Mouse (Mus musculus) CH12.LX (cell line): ENCODE results near the gene Ghrl. TPM values are rescaled to one million over a fixed set of nuclear protein-coding genes. Genes with fewer than 3 reads are reported as not detected.

ENCODE experiments used
- DNase-seq: peaks from one replicate; pipeline ENCODE4 v3.0.0-alpha.2; 2013; ENCODE audit errors: extremely low read depth
- H3K27ac ChIP-seq: 2 replicates; pipeline ENCODE4 v1.5.1; 2012; ENCODE audit warnings: low read depth, mild to moderate bottlenecking, control low read depth, moderate library complexity; ENCODE audit not compliant: insufficient read depth
- H3K27me3 ChIP-seq: replicated peaks from 2 replicates; pipeline ENCODE3; 2012; ENCODE audit warnings: inconsistent platforms
- H3K36me3 ChIP-seq, 2 experiments: replicated peaks in 1 of 2; 2 replicates each; pipeline versions ENCODE3 to v1.6.1; 2012; ENCODE audit warnings: inconsistent platforms in 1 of 2, low read length in 1 of 2, mild to moderate bottlenecking in 1 of 2, mixed read lengths in 1 of 2, moderate library complexity in 1 of 2; ENCODE audit not compliant: control insufficient read depth in 1 of 2, insufficient read depth in 1 of 2
- H3K4me1 ChIP-seq, 2 experiments: 2 replicates each; pipeline ENCODE4 v1.6.1; 2012; ENCODE audit warnings: inconsistent platforms in 1 of 2, moderate library complexity in 1 of 2; ENCODE audit not compliant: insufficient read depth in 2 of 2, control insufficient read depth in 1 of 2
- H3K4me2 ChIP-seq: 2 replicates; pipeline ENCODE4 v1.6.1; 2012; ENCODE audit warnings: low read depth, mild to moderate bottlenecking, control low read depth; ENCODE audit not compliant: poor library complexity, insufficient read depth, severe bottlenecking
- H3K4me3 ChIP-seq, 3 experiments: fragments of 150-350 bp in 1 of 3; sonication (generic) in 1 of 3; replicated peaks in 1 of 3; 2 replicates each; pipeline versions ENCODE3 to v1.5.1; 2011 to 2012; ENCODE audit warnings: low read depth in 2 of 3, low read length in 2 of 3, mild to moderate bottlenecking in 2 of 3, moderate library complexity in 2 of 3, control low read depth in 1 of 3, improper control_type of control experiment in 1 of 3, inconsistent platforms in 1 of 3, mixed read lengths in 1 of 3; ENCODE audit not compliant: poor library complexity in 1 of 3
- H3K79me2 ChIP-seq: replicated peaks from 2 replicates; pipeline ENCODE4 v1.6.1; 2012; ENCODE audit warnings: mild to moderate bottlenecking, moderate library complexity; ENCODE audit not compliant: control insufficient read depth, poor library complexity, insufficient read depth, severe bottlenecking; ENCODE audit errors: extremely low read depth
- H3K9ac ChIP-seq: 2 replicates; pipeline ENCODE4 v1.6.1; 2012; ENCODE audit warnings: low read depth, mild to moderate bottlenecking, control low read depth, moderate library complexity; ENCODE audit not compliant: insufficient read depth
- H3K9me3 ChIP-seq: replicated peaks from 2 replicates; pipeline ENCODE3; 2012; ENCODE audit warnings: low read length, inconsistent platforms, mixed read lengths
- CHD1 ChIP-seq: IDR thresholded peaks from 2 replicates; pipeline ENCODE4 v1.6.1; 2012; ENCODE audit warnings: low read depth, low read length, improper control_type of control experiment, inconsistent platforms
- E2F4 ChIP-seq: IDR thresholded peaks from 2 replicates; pipeline ENCODE4 v1.6.1; 2011; ENCODE audit warnings: low read depth, low read length, improper control_type of control experiment; ENCODE audit not compliant: insufficient replicate concordance
- ELF1 ChIP-seq: IDR thresholded peaks from 2 replicates; pipeline ENCODE4 v1.6.1; 2014; ENCODE audit warnings: low read depth, mild to moderate bottlenecking, inconsistent platforms, low read length, improper control_type of control experiment
- ETS1 ChIP-seq: conservative IDR thresholded peaks from 2 replicates; pipeline ENCODE4 v1.6.1; 2012; ENCODE audit warnings: low read depth, mild to moderate bottlenecking, inconsistent platforms, low read length, improper control_type of control experiment, moderate library complexity
- GABPA ChIP-seq: IDR thresholded peaks from 2 replicates; pipeline ENCODE4 v1.6.1; 2012; ENCODE audit warnings: low read depth, low read length, improper control_type of control experiment, inconsistent platforms; ENCODE audit not compliant: insufficient replicate concordance
- HCFC1 ChIP-seq: IDR thresholded peaks from 2 replicates; pipeline ENCODE4 v1.6.1; 2012; ENCODE audit warnings: low read depth, mild to moderate bottlenecking, inconsistent platforms, low read length, improper control_type of control experiment
- IRF4 ChIP-seq: IDR thresholded peaks from 2 replicates; pipeline ENCODE4 v1.6.1; 2014; ENCODE audit warnings: low read depth, mild to moderate bottlenecking, inconsistent platforms, low read length, improper control_type of control experiment
- JUN ChIP-seq: IDR thresholded peaks from 2 replicates; pipeline ENCODE4 v1.6.1; 2011; ENCODE audit warnings: low read depth, mild to moderate bottlenecking, low read length, improper control_type of control experiment, moderate library complexity; ENCODE audit not compliant: insufficient read depth
- MAFK ChIP-seq: IDR thresholded peaks from 2 replicates; pipeline ENCODE4 v1.6.1; 2011; ENCODE audit warnings: low read length, improper control_type of control experiment; ENCODE audit not compliant: insufficient replicate concordance
- MAZ ChIP-seq: IDR thresholded peaks from 2 replicates; pipeline ENCODE4 v1.6.1; 2012; ENCODE audit warnings: low read depth, mild to moderate bottlenecking, inconsistent platforms, low read length, improper control_type of control experiment, moderate library complexity
- MEF2A ChIP-seq: IDR thresholded peaks from 2 replicates; pipeline ENCODE4 v1.6.1; 2014; ENCODE audit warnings: low read depth, mild to moderate bottlenecking, inconsistent platforms, low read length, improper control_type of control experiment, borderline replicate concordance
- MXI1 ChIP-seq: IDR thresholded peaks from 2 replicates; pipeline ENCODE4 v1.6.1; 2011; ENCODE audit warnings: mild to moderate bottlenecking, low read depth, low read length, improper control_type of control experiment
- MYC ChIP-seq: IDR thresholded peaks from 2 replicates; pipeline ENCODE4 v1.6.1; 2011; ENCODE audit warnings: low read depth, mild to moderate bottlenecking, improper control_type of control experiment, low read length
- NELFE ChIP-seq: IDR thresholded peaks from 2 replicates; pipeline ENCODE4 v1.6.1; 2011; ENCODE audit warnings: low read depth, low read length, improper control_type of control experiment
- NRF1 ChIP-seq: IDR thresholded peaks from 2 replicates; pipeline ENCODE4 v1.6.1; 2014; ENCODE audit warnings: low read depth, mild to moderate bottlenecking, inconsistent platforms, low read length, improper control_type of control experiment, moderate library complexity
- PAX5 ChIP-seq: IDR thresholded peaks from 2 replicates; pipeline ENCODE4 v1.6.1; 2012; ENCODE audit warnings: low read length, inconsistent platforms, mixed read lengths
- POLR2A ChIP-seq: IDR thresholded peaks from 2 replicates; pipeline ENCODE4 v1.6.1; 2011; ENCODE audit warnings: low read depth, mild to moderate bottlenecking, improper control_type of control experiment, low read length
- POLR2AphosphoS2 ChIP-seq: IDR thresholded peaks from 2 replicates; pipeline ENCODE4 v1.6.1; 2011; ENCODE audit warnings: low read depth, low read length, improper control_type of control experiment
- RAD21 ChIP-seq: IDR thresholded peaks from 2 replicates; pipeline ENCODE4 v1.6.1; 2011; ENCODE audit warnings: low read depth, mild to moderate bottlenecking, low read length, improper control_type of control experiment, moderate library complexity
- SIN3A ChIP-seq: IDR thresholded peaks from 2 replicates; pipeline ENCODE4 v1.6.1; 2012; ENCODE audit warnings: low read length, improper control_type of control experiment, inconsistent platforms
- SMC3 ChIP-seq: IDR thresholded peaks from 2 replicates; pipeline ENCODE4 v1.6.1; 2011; ENCODE audit warnings: low read depth, low read length, improper control_type of control experiment
- TBP ChIP-seq: conservative IDR thresholded peaks from 2 replicates; pipeline ENCODE4 v1.6.1; 2011; ENCODE audit warnings: low read depth, low read length, improper control_type of control experiment
- UBTF ChIP-seq: IDR thresholded peaks from 2 replicates; pipeline ENCODE4 v1.6.1; 2012; ENCODE audit warnings: low read depth, mild to moderate bottlenecking, inconsistent platforms, low read length, improper control_type of control experiment, moderate library complexity
- USF1 ChIP-seq: IDR thresholded peaks from 2 replicates; pipeline ENCODE4 v1.6.1; 2014; ENCODE audit warnings: low read depth, mild to moderate bottlenecking, inconsistent platforms, low read length, improper control_type of control experiment
- USF2 ChIP-seq: conservative IDR thresholded peaks from 2 replicates; pipeline ENCODE4 v1.6.1; 2011; ENCODE audit warnings: low read depth, low read length, improper control_type of control experiment
- ZKSCAN1 ChIP-seq: IDR thresholded peaks from 2 replicates; pipeline ENCODE4 v1.6.1; 2012; ENCODE audit warnings: low read depth, inconsistent platforms, low read length, improper control_type of control experiment, borderline replicate concordance
- ZMIZ1 ChIP-seq: IDR thresholded peaks from 2 replicates; pipeline ENCODE4 v1.6.1; 2012; ENCODE audit warnings: low read depth, mild to moderate bottlenecking, inconsistent platforms, low read length, improper control_type of control experiment
- ZNF384 ChIP-seq: IDR thresholded peaks from 2 replicates; pipeline ENCODE4 v1.6.1; 2012; ENCODE audit warnings: low read depth, low read length, improper control_type of control experiment, inconsistent platforms
- dilution Hi-C: fragments of 300-500 bp; cut with MboI; formaldehyde crosslinking; loops from 2 replicates; pipeline ENCODE4 v1.14.3; 2020; ENCODE audit warnings: low sequenced_read_pairs; ENCODE audit not compliant: extremely low pct_unique_long_range_greater_than_20kb, extremely low pct_ligation_motif_present
- in situ Hi-C: fragments of 300-500 bp; cut with MboI; formaldehyde crosslinking; loops from 3 replicates; pipeline ENCODE4 v1.14.3; 2019; ENCODE audit warnings: low sequenced_read_pairs, low pct_ligation_motif_present, low pct_unique_long_range_greater_than_20kb, mixed read lengths
- polyA plus RNA-seq: library from polyadenylated mRNA; unstranded; fragments of >175 nt; gene quantifications from 2 replicates; pipeline ENCODE4 v1.2.1, GENCODE M21; 2012; ENCODE audit warnings: low read depth; ENCODE audit not compliant: insufficient read length
- total RNA-seq, 2 experiments: library from RNA; depleted of rRNA; stranded (reverse); fragments of 300-350 nt in 1 of 2; fragments of >200 nt in 1 of 2; gene quantifications; 2 replicates each; pipeline ENCODE4 v1.2.3; 2012 to 2014

Ghrl gene
- total and polyA plus RNA-seq, 3 experiments, result 2.6 TPM; not detected in 2

DNA sequence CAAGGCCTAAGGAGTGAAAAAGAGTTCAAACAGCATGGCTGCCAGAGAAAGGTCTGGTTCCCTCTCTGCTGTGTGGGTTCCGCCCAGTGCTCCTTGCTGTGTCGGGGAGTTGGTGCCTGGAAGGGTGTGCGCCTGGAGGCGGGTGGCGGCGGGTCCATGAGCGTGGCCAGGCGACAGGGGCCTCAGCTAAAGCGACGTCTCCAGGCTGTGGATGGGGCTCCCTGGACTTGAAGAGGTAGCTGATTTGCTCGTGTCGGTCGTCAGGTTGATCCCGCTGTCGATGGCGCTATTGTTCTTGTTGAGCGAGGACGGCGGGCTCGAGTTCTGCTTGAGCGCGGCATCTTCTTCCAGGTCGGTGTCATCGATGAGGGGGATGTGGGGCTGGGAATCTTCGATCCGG, 28.7 kb upstream of the Ghrl start:
- dilution Hi-C loops, result no loop called here
- Histone ChIP-seq H3K4me2 (no peak overlapping the region), H3K27me3 (peaks cover 95% of the 10 kb centered on the region)

DNA sequence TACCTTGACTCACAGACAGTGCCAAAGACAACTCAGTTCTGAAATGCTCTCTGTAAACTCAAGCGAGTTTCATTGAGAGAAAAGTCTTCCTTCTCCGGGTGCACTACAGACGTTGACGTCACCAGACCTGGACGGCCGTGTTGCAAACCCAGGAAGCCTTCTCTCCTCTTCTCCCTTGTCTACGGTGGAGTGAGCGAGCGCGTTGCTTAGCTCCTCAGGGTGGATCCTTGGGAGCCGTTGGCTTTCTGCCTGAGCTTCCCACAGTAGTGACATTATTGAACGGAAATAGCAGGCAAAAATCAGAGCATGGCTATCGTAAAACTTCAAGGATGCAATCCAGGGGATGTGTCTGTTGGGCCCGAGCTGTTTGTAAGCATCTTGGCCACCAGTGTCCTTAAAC, 27.6 kb upstream of the Ghrl start:
- no peak for DNase-seq
- no peak overlapping the region for H3K27ac ChIP-seq
- dilution Hi-C loops (no loop called here), in situ Hi-C loops (no loop called here)
- no peaks in the 10 kb centered on the region for H3K79me2 ChIP-seq
- peaks cover 93% of the 10 kb centered on the region for H3K27me3 ChIP-seq
- no peak overlapping the region for H3K4me2 ChIP-seq
- TF ChIP-seq MYC (no peak), UBTF (no peak), SMC3 (no peak), ELF1 (no peak), NELFE (no peak), IRF4 (no peak), PAX5 (no peak), ZMIZ1 (no peak), E2F4 (no peak), HCFC1 (no peak), POLR2AphosphoS2 (no peak), GABPA (no peak), SIN3A (no peak), CHD1 (no peak), ETS1 (no peak), ZKSCAN1 (no peak), MEF2A (no peak), JUN (no peak), POLR2A (no peak)
- no peaks in the 10 kb centered on the region for H3K9me3 ChIP-seq
- no peak overlapping the region for H3K4me3 ChIP-seq
- no peak overlapping the region for H3K9ac ChIP-seq
- H3K4me1 ChIP-seq, result peaks cover 0 to 3% of the 10 kb centered on the region in 2 experiments; a peak in 2 of 4 replicates
- H3K36me3 ChIP-seq, result no peaks in the 10 kb centered on the region

More for the DNA sequence above, 28.7 kb upstream of the Ghrl start:
- H3K36me3 ChIP-seq, result no peaks in the 10 kb centered on the region
- no peaks in the 10 kb centered on the region for H3K79me2 ChIP-seq
- H3K4me3 ChIP-seq, result no peak overlapping the region
- no peak overlapping the region for H3K27ac ChIP-seq
- H3K9ac ChIP-seq, result no peak overlapping the region
- TF ChIP-seq JUN (no peak), ELF1 (no peak), MYC (no peak), HCFC1 (no peak), MXI1 (no peak), PAX5 (no peak), ETS1 (no peak), USF2 (no peak), POLR2A (no peak), USF1 (no peak), NRF1 (no peak), MAZ (no peak), ZNF384 (no peak), RAD21 (no peak), TBP (no peak), MAFK (no peak)
- peaks cover 0 to 3% of the 10 kb centered on the region in 2 experiments; a peak in 2 of 4 replicates for H3K4me1 ChIP-seq
- no peaks in the 10 kb centered on the region for H3K9me3 ChIP-seq
- no peak for DNase-seq
- in situ Hi-C loops, result no loop called here
